In the genomic region with DNA sequence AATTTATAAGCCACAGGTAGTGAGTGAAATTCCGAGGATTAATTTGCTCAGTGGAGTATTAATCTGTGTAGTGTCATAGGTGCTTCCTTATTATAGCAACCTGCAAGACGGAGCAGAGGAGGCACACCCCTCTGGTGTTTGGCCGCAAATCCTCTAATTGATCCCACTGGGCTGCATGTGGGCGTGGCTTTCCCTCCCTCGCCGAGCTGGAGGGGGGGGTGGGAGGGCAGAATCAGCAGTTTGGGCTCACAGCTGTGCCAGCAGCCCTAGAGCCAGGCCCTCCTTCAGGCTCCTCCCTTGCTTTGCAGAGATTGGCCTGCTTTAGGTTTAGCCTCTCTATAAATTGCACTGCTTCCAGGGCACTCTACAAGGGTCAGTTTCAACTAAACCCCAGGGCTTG, we compare ENCODE assay signal across 9 mouse cellular contexts. TPM values are rescaled to one million over a fixed set of nuclear protein-coding genes. Genes with fewer than 3 reads are reported as not detected.
DNase-seq lines count a peak whose midpoint lies in the region; ATAC-seq lines count a peak whose summit lies in the region.
"Had no signal": no experiment of that assay in that cellular context is flagged by ENCODE, and none has a peak within 500 bp of the region (broad histone marks: within the 10 kb centered on the region; RNA-seq: fewer than 3 reads in every experiment).

No protein-coding gene starts in this region.

- H3K27me3 ChIP-seq in kidney, embryonic 14.5 days (ENCODE audit: control insufficient read depth, insufficient read depth, low read length) = no peaks in the 10 kb centered on the region
- no peaks in the 10 kb centered on the region for H3K27me3 ChIP-seq in forebrain, embryonic 12.5 days
- H3K27me3 ChIP-seq in limb, embryonic 11.5 days (ENCODE audit: control insufficient read depth, insufficient read depth, low read length) = no peaks in the 10 kb centered on the region

- H3K9me3 ChIP-seq in kidney, embryonic 14.5 days (ENCODE audit: control insufficient read depth, low read length) = no peaks in the 10 kb centered on the region
- no peaks in the 10 kb centered on the region for H3K9me3 ChIP-seq in forebrain, embryonic 12.5 days
- no peaks in the 10 kb centered on the region for H3K9me3 ChIP-seq in limb, embryonic 11.5 days (ENCODE audit: control insufficient read depth, low read length)
- H3K9me3 ChIP-seq: G1E had no signal

- H3K4me1 ChIP-seq in kidney, embryonic 14.5 days (ENCODE audit: control insufficient read depth, insufficient read depth, low read length) = peaks cover 7% of the 10 kb centered on the region
- H3K4me1 ChIP-seq in forebrain, embryonic 12.5 days = peaks cover 68% of the 10 kb centered on the region
- peaks cover 14% of the 10 kb centered on the region for H3K4me1 ChIP-seq in limb, embryonic 11.5 days (ENCODE audit: control insufficient read depth, insufficient read depth, low read length)

- no peak overlapping the region for H3K9ac ChIP-seq in kidney, embryonic 14.5 days (ENCODE audit: low read depth, low read length)
- no peak overlapping the region for H3K9ac ChIP-seq in forebrain, embryonic 12.5 days
- no peak overlapping the region for H3K9ac ChIP-seq in limb, embryonic 11.5 days (ENCODE audit: low read length)

- WGBS in kidney, embryonic 14.5 days = 5% methylated on average over 6 of the region's 6 CpGs
- under 1% methylated on average over 6 of the region's 6 CpGs for WGBS in forebrain, embryonic 12.5 days
- WGBS in limb, embryonic 11.5 days = under 1% methylated on average over 6 of the region's 6 CpGs

- peak; percentile 62 for ATAC-seq in kidney, embryonic 14.5 days (ENCODE audit: low FRiP score, low TSS enrichment)
- peak; percentile 72 for ATAC-seq in forebrain, embryonic 12.5 days (ENCODE audit: low FRiP score)
- ATAC-seq in limb, embryonic 11.5 days (ENCODE audit: insufficient number of reproducible peaks, low FRiP score, low TSS enrichment, low read depth) = peak; percentile 87

- no peaks in the 10 kb centered on the region for H3K36me3 ChIP-seq in kidney, embryonic 14.5 days (ENCODE audit: control insufficient read depth, insufficient read depth, low read length)
- H3K36me3 ChIP-seq in forebrain, embryonic 12.5 days (replicated peaks) = no peaks in the 10 kb centered on the region
- no peaks in the 10 kb centered on the region for H3K36me3 ChIP-seq in limb, embryonic 11.5 days (ENCODE audit: control insufficient read depth, insufficient read depth, low read length)
- H3K36me3 ChIP-seq: G1E had no signal

- H3K27ac ChIP-seq in kidney, embryonic 14.5 days (ENCODE audit: low read depth, low read length) = no peak overlapping the region
- peak overlapping the region; percentile 57 for H3K27ac ChIP-seq in forebrain, embryonic 12.5 days
- no peak overlapping the region for H3K27ac ChIP-seq in limb, embryonic 11.5 days (replicated peaks; ENCODE audit: low read depth, low read length)

- DNase-seq in kidney, postnatal 14 days = no peak
- DNase-seq in limb, embryonic 11.5 days (ENCODE audit: low spot score) = peak; percentile 80
- DNase-seq in retina, postnatal 1 day = peak; percentile 79
- DNase-seq in spleen, postnatal 36 days (ENCODE audit: low spot score in 2 of 2) = no peak
- no peak for DNase-seq in urinary bladder, postnatal 25 days (ENCODE audit: low spot score)
- DNase-seq in layer of hippocampus, adult 11-12 months (ENCODE audit: low spot score) = no peak

- no peak overlapping the region; the same call in 1 of the 2 replicates for H3K4me2 ChIP-seq in kidney, embryonic 14.5 days (replicated peaks; ENCODE audit: low read depth, low read length)
- H3K4me2 ChIP-seq in forebrain, embryonic 12.5 days = 0 out of 2 replicates have a peak overlapping the region, but pooled peaks have one; percentile 9
- H3K4me2 ChIP-seq in limb, embryonic 11.5 days (ENCODE audit: low read depth, severe bottlenecking) = peak overlapping the region; percentile 15

- H3K4me3 ChIP-seq in kidney, embryonic 14.5 days (ENCODE audit: low read length) = no peak overlapping the region
- H3K4me3 ChIP-seq in forebrain, embryonic 12.5 days (replicated peaks) = no peak overlapping the region
- no peak overlapping the region for H3K4me3 ChIP-seq in limb, embryonic 11.5 days (ENCODE audit: low read depth, low read length)

RNA-seq across cellular contexts. Expression of gene Rps24, which starts 43.3 kb away (rescaled TPM):
- 1,338 and 1,904 TPM in 2 replicates for polyA plus RNA-seq in kidney, embryonic 14.5 days (2014; fragmentation: Nextera tagmentation; extraction: Ambion mirVana)
- 998 and 1,043 TPM in 2 replicates for polyA plus RNA-seq in forebrain, embryonic 12.5 days (2016; fragmentation: Nextera tagmentation; extraction: Ambion mirVana)
- polyA plus RNA-seq in limb, embryonic 11.5 days (2014; fragmentation: Nextera tagmentation; extraction: Ambion mirVana) = 1,286 and 1,293 TPM in 2 replicates

RNA-seq across cellular contexts. Expression of gene Polr3a, which starts 43.4 kb away (rescaled TPM):
- 17.0 and 18.3 TPM in 2 replicates for polyA plus RNA-seq in kidney, embryonic 14.5 days (2014; fragmentation: Nextera tagmentation; extraction: Ambion mirVana)
- polyA plus RNA-seq in forebrain, embryonic 12.5 days (2016; fragmentation: Nextera tagmentation; extraction: Ambion mirVana) = 19.3 and 21.3 TPM in 2 replicates
- polyA plus RNA-seq in limb, embryonic 11.5 days (2014; fragmentation: Nextera tagmentation; extraction: Ambion mirVana) = 17.4 and 19.7 TPM in 2 replicates

Comparison
In these comparisons a context has a peak if more than half of its experiments do, and no peak if none do; other contexts are left out.
1. DNase-seq: peak in limb, embryonic 11.5 days (single experiment) and retina, postnatal 1 day (single experiment); none in kidney, postnatal 14 days (single experiment), spleen, postnatal 36 days (0 of 2), urinary bladder, postnatal 25 days (single experiment) and layer of hippocampus, adult 11-12 months (single experiment).
2. Peak in every context shown above with its lines, with median percentiles within 50 percentile points of each other: ATAC-seq.